Mouse (Mus musculus) CH12.LX (cell line): ENCODE data around the gene Gm498. TPM values are rescaled to one million over a fixed set of nuclear protein-coding genes. Genes with fewer than 3 reads are reported as not detected.

Experiments used
- DNase-seq: peaks from one replicate; pipeline ENCODE4 v3.0.0-alpha.2; 2013; ENCODE audit errors: extremely low read depth
- H3K27ac ChIP-seq: 2 replicates; pipeline ENCODE4 v1.5.1; 2012; ENCODE audit warnings: low read depth, mild to moderate bottlenecking, control low read depth, moderate library complexity; ENCODE audit not compliant: insufficient read depth
- H3K27me3 ChIP-seq: replicated peaks from 2 replicates; pipeline ENCODE3; 2012; ENCODE audit warnings: inconsistent platforms
- H3K36me3 ChIP-seq, 2 experiments: replicated peaks in 1 of 2; 2 replicates each; pipeline versions ENCODE3 to v1.6.1; 2012; ENCODE audit warnings: inconsistent platforms in 1 of 2, low read length in 1 of 2, mild to moderate bottlenecking in 1 of 2, mixed read lengths in 1 of 2, moderate library complexity in 1 of 2; ENCODE audit not compliant: control insufficient read depth in 1 of 2, insufficient read depth in 1 of 2
- H3K4me1 ChIP-seq, 2 experiments: 2 replicates each; pipeline ENCODE4 v1.6.1; 2012; ENCODE audit warnings: inconsistent platforms in 1 of 2, moderate library complexity in 1 of 2; ENCODE audit not compliant: insufficient read depth in 2 of 2, control insufficient read depth in 1 of 2
- H3K4me2 ChIP-seq: 2 replicates; pipeline ENCODE4 v1.6.1; 2012; ENCODE audit warnings: low read depth, mild to moderate bottlenecking, control low read depth; ENCODE audit not compliant: poor library complexity, insufficient read depth, severe bottlenecking
- H3K4me3 ChIP-seq, 3 experiments: fragments of 150-350 bp in 1 of 3; sonication (generic) in 1 of 3; replicated peaks in 1 of 3; 2 replicates each; pipeline versions ENCODE3 to v1.5.1; 2011 to 2012; ENCODE audit warnings: low read depth in 2 of 3, low read length in 2 of 3, mild to moderate bottlenecking in 2 of 3, moderate library complexity in 2 of 3, control low read depth in 1 of 3, improper control_type of control experiment in 1 of 3, inconsistent platforms in 1 of 3, mixed read lengths in 1 of 3; ENCODE audit not compliant: poor library complexity in 1 of 3
- H3K79me2 ChIP-seq: replicated peaks from 2 replicates; pipeline ENCODE4 v1.6.1; 2012; ENCODE audit warnings: mild to moderate bottlenecking, moderate library complexity; ENCODE audit not compliant: control insufficient read depth, poor library complexity, insufficient read depth, severe bottlenecking; ENCODE audit errors: extremely low read depth
- H3K9ac ChIP-seq: 2 replicates; pipeline ENCODE4 v1.6.1; 2012; ENCODE audit warnings: low read depth, mild to moderate bottlenecking, control low read depth, moderate library complexity; ENCODE audit not compliant: insufficient read depth
- H3K9me3 ChIP-seq: replicated peaks from 2 replicates; pipeline ENCODE3; 2012; ENCODE audit warnings: low read length, inconsistent platforms, mixed read lengths
- CHD1 ChIP-seq: IDR thresholded peaks from 2 replicates; pipeline ENCODE4 v1.6.1; 2012; ENCODE audit warnings: low read depth, low read length, improper control_type of control experiment, inconsistent platforms
- E2F4 ChIP-seq: IDR thresholded peaks from 2 replicates; pipeline ENCODE4 v1.6.1; 2011; ENCODE audit warnings: low read depth, low read length, improper control_type of control experiment; ENCODE audit not compliant: insufficient replicate concordance
- GABPA ChIP-seq: IDR thresholded peaks from 2 replicates; pipeline ENCODE4 v1.6.1; 2012; ENCODE audit warnings: low read depth, low read length, improper control_type of control experiment, inconsistent platforms; ENCODE audit not compliant: insufficient replicate concordance
- JUND ChIP-seq: conservative IDR thresholded peaks from 2 replicates; pipeline ENCODE4 v1.6.1; 2011; ENCODE audit warnings: low read depth, low read length, improper control_type of control experiment
- MAX ChIP-seq: IDR thresholded peaks from 2 replicates; pipeline ENCODE4 v1.6.1; 2011; ENCODE audit warnings: low read length, improper control_type of control experiment
- MAZ ChIP-seq: IDR thresholded peaks from 2 replicates; pipeline ENCODE4 v1.6.1; 2012; ENCODE audit warnings: low read depth, mild to moderate bottlenecking, inconsistent platforms, low read length, improper control_type of control experiment, moderate library complexity
- MXI1 ChIP-seq: IDR thresholded peaks from 2 replicates; pipeline ENCODE4 v1.6.1; 2011; ENCODE audit warnings: mild to moderate bottlenecking, low read depth, low read length, improper control_type of control experiment
- MYC ChIP-seq: IDR thresholded peaks from 2 replicates; pipeline ENCODE4 v1.6.1; 2011; ENCODE audit warnings: low read depth, mild to moderate bottlenecking, improper control_type of control experiment, low read length
- NRF1 ChIP-seq: IDR thresholded peaks from 2 replicates; pipeline ENCODE4 v1.6.1; 2014; ENCODE audit warnings: low read depth, mild to moderate bottlenecking, inconsistent platforms, low read length, improper control_type of control experiment, moderate library complexity
- POLR2A ChIP-seq: IDR thresholded peaks from 2 replicates; pipeline ENCODE4 v1.6.1; 2011; ENCODE audit warnings: low read depth, mild to moderate bottlenecking, improper control_type of control experiment, low read length
- RCOR1 ChIP-seq: conservative IDR thresholded peaks from 2 replicates; pipeline ENCODE4 v1.6.1; 2012; ENCODE audit warnings: low read depth, mild to moderate bottlenecking, inconsistent platforms, low read length, improper control_type of control experiment
- SIN3A ChIP-seq: IDR thresholded peaks from 2 replicates; pipeline ENCODE4 v1.6.1; 2012; ENCODE audit warnings: low read length, improper control_type of control experiment, inconsistent platforms
- SMC3 ChIP-seq: IDR thresholded peaks from 2 replicates; pipeline ENCODE4 v1.6.1; 2011; ENCODE audit warnings: low read depth, low read length, improper control_type of control experiment
- TBP ChIP-seq: conservative IDR thresholded peaks from 2 replicates; pipeline ENCODE4 v1.6.1; 2011; ENCODE audit warnings: low read depth, low read length, improper control_type of control experiment
- USF1 ChIP-seq: IDR thresholded peaks from 2 replicates; pipeline ENCODE4 v1.6.1; 2014; ENCODE audit warnings: low read depth, mild to moderate bottlenecking, inconsistent platforms, low read length, improper control_type of control experiment
- ZKSCAN1 ChIP-seq: IDR thresholded peaks from 2 replicates; pipeline ENCODE4 v1.6.1; 2012; ENCODE audit warnings: low read depth, inconsistent platforms, low read length, improper control_type of control experiment, borderline replicate concordance
- dilution Hi-C: fragments of 300-500 bp; cut with MboI; formaldehyde crosslinking; loops from 2 replicates; pipeline ENCODE4 v1.14.3; 2020; ENCODE audit warnings: low sequenced_read_pairs; ENCODE audit not compliant: extremely low pct_unique_long_range_greater_than_20kb, extremely low pct_ligation_motif_present
- in situ Hi-C: fragments of 300-500 bp; cut with MboI; formaldehyde crosslinking; loops from 3 replicates; pipeline ENCODE4 v1.14.3; 2019; ENCODE audit warnings: low sequenced_read_pairs, low pct_ligation_motif_present, low pct_unique_long_range_greater_than_20kb, mixed read lengths
- polyA plus RNA-seq: library from polyadenylated mRNA; unstranded; fragments of >175 nt; gene quantifications from 2 replicates; pipeline ENCODE4 v1.2.1, GENCODE M21; 2012; ENCODE audit warnings: low read depth; ENCODE audit not compliant: insufficient read length
- total RNA-seq, 2 experiments: library from RNA; depleted of rRNA; stranded (reverse); fragments of 300-350 nt in 1 of 2; fragments of >200 nt in 1 of 2; gene quantifications; 2 replicates each; pipeline ENCODE4 v1.2.3; 2012 to 2014

Gene Gm498
- total and polyA plus RNA-seq, 3 experiments = not detected

DNA sequence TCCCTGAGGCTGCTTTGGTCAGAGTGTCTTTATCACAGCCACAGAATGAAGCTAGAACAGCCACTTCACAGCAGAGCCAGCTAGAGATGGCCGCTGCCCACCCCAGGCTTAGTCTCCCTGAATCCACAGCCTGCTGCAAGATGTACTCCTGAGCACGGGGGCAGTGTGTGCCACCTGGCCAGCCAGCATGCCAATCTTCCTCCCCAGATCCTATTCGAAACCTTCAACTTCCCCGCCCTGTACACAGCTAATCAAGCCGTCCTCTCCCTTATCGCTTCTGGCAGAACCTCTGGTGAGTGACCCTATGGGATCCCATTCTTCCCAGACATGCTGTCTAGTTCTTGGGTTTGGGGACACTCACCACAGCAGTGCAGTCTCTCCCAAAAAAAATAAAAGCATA lies 17.1 kb downstream of the Gm498 start:
- Histone ChIP-seq H3K27ac (no peak overlapping the region), H3K4me3 (no peak overlapping the region), H3K9me3 (no peaks in the 10 kb centered on the region), H3K27me3 (peaks cover 75% of the 10 kb centered on the region)
- DNase-seq = no peak
- in situ Hi-C loops = no loop called here
- no peak for TF ChIP-seq MXI1
- no peak for TF ChIP-seq MAZ
- no peak for TF ChIP-seq USF1
- no peak for TF ChIP-seq MYC
- TF ChIP-seq SMC3 = no peak
- no peak for TF ChIP-seq SIN3A
- no peak for TF ChIP-seq E2F4
- TF ChIP-seq, all 38 proteins: peak for 0
- no peaks in the 10 kb centered on the region for H3K4me1 ChIP-seq
- dilution Hi-C loops = no loop called here
- no peak overlapping the region for H3K9ac ChIP-seq
- H3K4me2 ChIP-seq = no peak overlapping the region
- no peaks in the 10 kb centered on the region for H3K36me3 ChIP-seq
- no peaks in the 10 kb centered on the region for H3K79me2 ChIP-seq

DNA sequence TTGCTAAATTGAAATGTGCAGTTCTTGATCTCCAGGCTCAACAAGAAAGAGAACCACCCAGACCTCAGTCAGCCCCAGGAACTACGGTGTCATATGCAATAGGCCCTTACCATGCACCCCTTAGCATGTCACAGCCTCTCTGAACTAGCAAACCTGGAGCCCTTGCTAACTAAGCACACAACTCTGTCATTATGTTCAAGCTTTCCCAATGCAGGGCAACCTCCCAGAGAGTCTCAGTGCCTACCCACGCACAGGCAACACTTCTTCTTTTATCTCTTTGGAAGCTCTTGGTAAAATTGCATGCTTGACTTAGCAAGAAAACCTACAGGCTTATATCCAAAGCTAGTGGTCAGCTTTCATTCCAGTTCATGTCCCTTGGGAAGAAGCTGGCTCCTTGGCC lies 24.5 kb downstream of the Gm498 start:
- TF ChIP-seq POLR2A (no peak), SMC3 (no peak)
- Histone ChIP-seq H3K36me3 (no peaks in the 10 kb centered on the region), H3K4me2 (no peak overlapping the region), H3K4me3 (no peak overlapping the region), H3K9ac (no peak overlapping the region), H3K27me3 (peaks cover 89% of the 10 kb centered on the region), H3K4me1 (no peaks in the 10 kb centered on the region), H3K79me2 (no peaks in the 10 kb centered on the region), H3K27ac (no peak overlapping the region), H3K9me3 (no peaks in the 10 kb centered on the region)
- no peak for DNase-seq
- in situ Hi-C loops = no loop called here
- dilution Hi-C loops = no loop called here

DNA sequence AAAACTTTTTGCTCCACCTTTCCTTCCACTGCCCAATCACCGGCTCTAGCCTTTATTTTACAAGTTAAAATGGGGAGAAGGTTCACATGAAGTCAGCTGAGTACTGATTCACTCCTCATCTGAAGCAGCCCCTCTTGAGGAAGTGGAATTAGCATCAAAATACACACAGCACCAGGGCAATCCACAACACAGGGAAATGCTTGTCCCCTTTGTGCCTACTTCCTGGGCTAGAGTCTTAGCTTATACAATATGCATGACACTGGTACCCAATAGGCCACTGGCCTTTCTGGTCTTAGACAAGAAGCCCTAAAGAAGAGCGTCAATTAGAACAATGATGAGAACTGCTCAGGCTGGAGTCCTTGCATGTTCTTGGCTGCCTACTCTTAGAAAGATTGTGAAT lies 25.7 kb downstream of the Gm498 start:
- no peak for DNase-seq
- Histone ChIP-seq H3K9me3 (peaks cover 1% of the 10 kb centered on the region), H3K27me3 (peaks cover 88% of the 10 kb centered on the region), H3K9ac (no peak overlapping the region), H3K4me2 (no peak overlapping the region), H3K36me3 (no peaks in the 10 kb centered on the region), H3K4me1 (no peaks in the 10 kb centered on the region), H3K27ac (no peak overlapping the region), H3K79me2 (no peaks in the 10 kb centered on the region), H3K4me3 (no peak overlapping the region)
- in situ Hi-C loops (no loop called here), dilution Hi-C loops (no loop called here)
- no peak for TF ChIP-seq USF1
- no peak for TF ChIP-seq GABPA
- TF ChIP-seq ZKSCAN1 = no peak
- TF ChIP-seq NRF1 = no peak
- TF ChIP-seq JUND = no peak
- TF ChIP-seq CHD1 = no peak
- no peak for TF ChIP-seq MXI1
- TF ChIP-seq RCOR1 = no peak
- TF ChIP-seq TBP = no peak
- no peak for TF ChIP-seq POLR2A
- no peak for TF ChIP-seq MAZ
- no peak for TF ChIP-seq MAX
